Mouse (Mus musculus) kidney, postnatal 36 days (tissue): ENCODE measurements around the gene Rnf43.

Experiments
- DNase-seq, 2 experiments: peaks; one replicate each; pipeline ENCODE4 v3.0.0; 2021 to 2022; ENCODE audit warnings: mixed read lengths in 2 of 2

Rnf43 gene

DNA sequence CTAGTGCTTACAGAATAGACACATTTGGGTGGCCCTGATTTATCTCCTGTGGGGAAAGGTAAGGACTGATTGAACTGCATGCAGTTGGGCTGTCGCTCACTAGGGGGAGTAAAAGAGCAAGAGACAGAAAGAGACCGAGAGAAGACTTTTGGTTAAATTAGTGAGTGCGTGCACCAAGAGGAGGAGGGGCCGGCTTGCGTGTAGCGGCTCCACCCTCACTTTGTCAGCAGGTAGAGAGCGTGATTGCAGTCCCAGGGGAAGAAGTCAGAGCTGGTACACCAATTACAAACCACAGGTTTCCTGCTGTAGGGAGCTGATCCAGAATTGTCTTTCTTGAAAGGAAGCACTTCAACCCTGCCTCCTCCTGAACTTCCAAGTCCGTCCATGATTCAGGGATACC is at the start of gene Rnf43:
TSS of gene Rnf43 (plus strand) at position 316 of the 400 bp plus-strand sequence.
- peak; percentile 94 to 95 for DNase-seq

DNA sequence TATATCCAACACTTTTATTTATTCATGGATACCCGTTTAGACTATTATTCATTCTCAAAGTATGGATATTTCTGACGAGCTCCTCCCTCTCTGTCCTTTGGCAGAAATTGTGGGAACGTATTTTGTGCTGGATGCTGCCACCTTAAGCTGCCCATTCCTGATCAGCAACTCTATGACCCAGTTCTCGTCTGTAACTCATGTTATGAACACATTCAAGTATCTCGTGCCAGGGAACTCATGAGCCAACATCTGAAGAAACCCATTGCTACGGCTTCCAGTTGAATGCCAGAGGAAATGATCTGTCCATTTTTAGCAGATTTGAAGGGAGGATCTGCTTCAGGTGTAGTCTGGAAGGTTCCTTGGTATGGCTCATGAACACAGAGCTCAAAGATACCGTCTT is 48.5 kb upstream of the Rnf43 start:
- DNase-seq = no peak

DNA sequence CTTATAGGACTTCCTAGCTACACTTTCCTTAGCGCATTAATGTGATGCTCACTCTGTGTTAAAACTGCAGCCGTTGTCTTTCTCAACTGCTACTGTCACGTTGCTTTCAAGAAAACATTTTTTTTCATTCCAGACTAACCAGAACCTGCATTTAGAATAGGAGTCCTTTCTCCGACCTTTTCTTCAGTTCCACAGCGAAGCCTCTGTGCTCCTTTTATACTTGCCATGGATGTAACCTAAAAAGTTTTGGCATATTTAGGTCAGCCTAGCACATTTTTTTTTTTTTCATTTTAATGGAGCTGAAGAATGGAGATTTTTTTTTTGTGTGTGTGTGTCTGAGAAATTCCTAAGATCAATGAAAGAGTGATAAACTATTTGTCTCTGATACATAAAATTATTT is 47.0 kb upstream of the Rnf43 start:
- DNase-seq = no peak

DNA sequence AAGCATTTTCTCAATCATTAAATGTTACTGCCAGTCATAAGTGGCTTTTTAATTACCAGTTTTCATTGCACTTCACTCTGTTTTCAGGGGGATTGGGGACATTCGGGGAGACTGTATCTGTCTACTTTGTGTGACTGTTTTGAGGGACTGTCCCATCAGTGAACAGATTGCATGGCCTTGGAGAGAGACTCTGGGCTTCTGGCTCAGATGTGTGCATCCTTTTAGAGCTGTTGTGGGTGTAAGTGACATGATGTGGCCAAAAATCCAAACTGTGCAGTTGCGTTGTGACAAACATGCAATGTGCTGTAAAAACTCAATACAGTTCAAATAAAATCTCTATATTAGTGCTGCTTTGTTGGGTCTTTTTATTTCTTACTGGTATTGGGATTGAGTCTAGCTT is 46.6 kb upstream of the Rnf43 start:
- DNase-seq = no peak

DNA sequence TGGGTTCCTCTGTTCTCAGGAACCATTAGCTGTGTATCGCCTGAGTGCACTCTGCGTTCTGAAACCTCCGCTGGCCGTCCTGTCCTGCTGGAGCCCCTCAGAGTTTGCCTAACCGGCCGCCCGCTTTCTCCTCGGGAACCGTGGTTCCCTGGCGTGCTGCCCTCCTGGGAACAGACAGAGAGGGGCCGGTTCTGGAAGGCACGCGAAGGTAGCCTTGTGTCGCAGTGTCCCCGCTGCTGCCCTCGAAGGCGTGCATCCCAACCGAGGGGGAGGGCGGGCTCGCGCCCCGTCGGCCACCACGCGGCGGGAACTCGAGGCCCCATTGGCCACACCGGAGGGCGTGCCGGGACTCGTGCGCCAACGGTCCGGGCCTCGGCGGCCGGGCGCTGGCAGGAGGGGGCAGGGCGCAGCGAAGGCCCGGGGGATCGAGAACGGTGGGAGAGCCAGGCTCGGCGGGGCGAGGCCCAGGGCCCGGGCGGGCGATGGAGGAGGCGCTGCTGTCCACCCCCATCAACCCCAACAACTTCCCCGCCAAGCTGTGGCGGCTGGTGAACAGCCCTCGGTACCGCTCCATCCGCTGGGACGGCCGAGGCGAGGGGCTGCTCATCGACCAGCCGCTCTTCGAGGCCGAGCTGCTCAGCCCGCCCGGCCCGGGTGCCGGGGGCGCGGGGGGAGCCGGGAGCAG is 45.6 kb upstream of the Rnf43 start, which contains the start of gene Hsf5:
TSS of gene Hsf5 (plus strand) at position 375 of the 685 bp plus-strand sequence.
- DNase-seq = no peak

DNA sequence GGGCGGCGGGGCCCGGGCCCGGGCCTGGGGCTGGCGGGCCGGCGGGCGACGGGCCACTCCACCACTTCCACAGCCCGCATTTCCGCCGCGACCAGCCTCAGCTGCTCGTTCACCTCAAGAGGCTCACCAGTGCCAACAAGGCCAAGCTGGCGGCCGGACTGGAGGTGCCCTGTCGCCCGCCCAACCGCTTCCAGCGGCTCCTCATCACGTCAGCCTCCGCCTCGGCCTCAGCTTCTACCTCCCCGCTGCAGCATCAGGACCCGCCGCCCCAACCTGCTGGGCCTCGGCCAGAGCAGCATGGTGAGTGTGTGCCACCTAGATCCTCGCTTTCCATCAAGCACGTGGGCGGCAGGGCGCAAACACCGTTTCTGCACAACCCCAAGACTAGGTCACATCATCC is 44.9 kb upstream of the Rnf43 start:
- no peak for DNase-seq

DNA sequence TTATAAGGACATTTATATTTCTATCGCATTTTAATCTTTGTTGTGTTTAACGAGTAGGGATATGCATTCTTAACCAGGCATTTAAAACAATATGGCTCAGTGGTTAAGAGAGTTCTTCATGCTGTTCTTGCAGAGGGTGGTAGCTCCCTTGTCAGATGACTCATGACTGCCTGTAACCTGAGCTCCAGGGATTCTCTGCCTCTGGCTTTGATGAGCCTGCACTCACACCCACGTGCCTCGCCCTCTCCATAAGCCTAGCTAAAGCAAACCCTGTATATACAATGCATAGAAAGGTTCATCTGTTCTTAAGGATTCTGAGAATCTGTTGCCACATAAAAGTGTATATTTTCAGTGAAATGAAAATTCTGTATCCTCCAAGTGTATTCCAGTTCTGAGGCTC is 39.4 kb upstream of the Rnf43 start:
- DNase-seq = no peak

DNA sequence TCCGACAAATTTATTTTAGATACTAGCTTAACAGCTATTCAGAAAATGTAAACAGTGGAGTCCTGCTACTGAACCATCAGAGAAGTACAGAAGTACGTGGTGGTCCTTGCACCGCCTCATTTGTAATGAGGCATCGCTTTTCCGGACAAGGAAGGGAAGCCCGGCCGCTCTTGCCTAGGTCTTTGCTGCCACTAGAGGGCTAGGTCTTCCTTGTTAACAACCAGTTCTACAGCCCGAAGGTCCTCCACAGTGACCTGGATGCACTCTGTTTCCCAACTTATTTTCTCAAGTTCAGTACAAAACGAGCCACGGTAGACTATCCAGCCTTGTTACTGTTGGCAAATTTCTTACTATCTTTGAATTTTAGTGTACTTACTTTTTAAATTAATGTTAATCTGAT is 32.7 kb upstream of the Rnf43 start:
- DNase-seq = peak; percentile 44 to 72

DNA sequence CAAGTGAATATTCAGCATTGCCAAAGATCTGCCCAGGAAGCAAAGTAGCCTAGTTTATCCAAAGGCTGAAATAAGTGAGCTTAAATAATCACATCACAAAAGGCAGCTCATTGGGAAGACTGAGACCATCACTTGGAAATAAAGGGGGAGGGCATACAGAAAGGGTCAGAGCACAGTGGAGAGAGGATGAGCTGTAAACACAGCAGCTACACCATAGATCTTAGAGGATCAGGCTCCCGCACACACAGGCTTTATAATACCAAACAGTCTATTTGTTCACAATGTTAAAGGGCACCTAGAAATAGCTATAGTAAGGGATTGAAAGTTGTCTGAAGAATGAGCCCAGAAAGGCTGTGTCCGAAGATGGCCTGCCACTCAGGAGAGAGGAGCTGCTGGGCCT is 23.7 kb upstream of the Rnf43 start:
- no peak for DNase-seq

DNA sequence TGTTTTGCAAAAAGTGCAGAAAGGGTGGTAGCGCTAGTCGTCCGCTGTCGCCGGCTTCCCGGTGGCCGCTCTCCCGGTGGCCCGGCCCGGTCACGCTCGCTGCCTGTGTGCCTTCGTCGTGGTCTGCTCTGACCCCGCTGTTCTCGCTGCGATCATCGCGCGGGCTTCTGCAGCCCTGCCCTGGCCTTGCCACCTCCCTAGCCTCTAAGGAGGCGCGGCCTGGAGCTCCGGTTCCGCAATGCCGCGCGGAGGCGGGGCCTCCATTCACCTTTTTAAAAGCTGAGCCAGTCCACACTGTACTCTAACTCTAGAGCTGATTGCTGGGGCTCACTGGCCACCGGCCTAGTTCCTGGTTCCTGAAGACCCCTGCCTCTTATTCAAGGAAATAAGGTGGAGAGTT is 23.3 kb upstream of the Rnf43 start:
- peak; percentile 74 to 88 for DNase-seq

DNA sequence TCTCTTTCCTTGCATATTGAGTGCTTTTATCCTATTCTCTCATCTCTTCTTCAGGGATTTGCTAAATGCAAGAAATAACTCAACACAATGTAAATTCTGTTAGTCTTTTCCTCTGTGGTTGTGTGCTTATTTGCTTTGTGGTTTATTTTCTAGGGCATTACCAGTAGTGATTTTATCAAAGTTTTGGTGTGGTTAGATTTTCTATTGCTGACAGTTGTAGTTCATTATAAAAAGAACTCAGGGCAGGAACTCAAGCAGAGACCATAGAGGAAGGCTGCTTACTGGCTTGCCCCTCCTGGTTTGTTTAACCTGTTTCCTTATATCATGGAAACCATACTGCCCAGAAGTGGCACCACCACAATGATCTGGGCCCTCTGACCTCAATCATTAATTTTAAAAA is 19.7 kb upstream of the Rnf43 start:
- no peak for DNase-seq

DNA sequence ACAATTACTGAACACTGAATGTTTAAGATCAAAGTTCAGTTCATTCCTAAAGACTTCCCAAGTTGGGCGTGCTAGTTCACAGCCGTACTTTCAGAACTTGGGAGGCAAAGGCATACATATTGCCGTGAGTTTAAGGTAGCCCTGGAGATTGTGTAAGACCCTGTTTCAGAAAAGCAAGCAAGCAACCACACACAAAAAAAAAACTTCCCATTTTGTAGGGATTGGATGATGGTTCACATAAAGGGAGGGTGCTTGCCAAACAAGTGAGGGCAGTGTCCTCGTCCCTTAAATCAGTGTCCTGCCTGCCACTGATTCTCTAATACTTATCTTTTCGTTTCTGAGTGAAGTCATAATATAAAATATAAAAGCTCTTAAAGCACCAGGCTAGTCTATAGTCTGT is 7.8 kb upstream of the Rnf43 start:
- DNase-seq = no peak

DNA sequence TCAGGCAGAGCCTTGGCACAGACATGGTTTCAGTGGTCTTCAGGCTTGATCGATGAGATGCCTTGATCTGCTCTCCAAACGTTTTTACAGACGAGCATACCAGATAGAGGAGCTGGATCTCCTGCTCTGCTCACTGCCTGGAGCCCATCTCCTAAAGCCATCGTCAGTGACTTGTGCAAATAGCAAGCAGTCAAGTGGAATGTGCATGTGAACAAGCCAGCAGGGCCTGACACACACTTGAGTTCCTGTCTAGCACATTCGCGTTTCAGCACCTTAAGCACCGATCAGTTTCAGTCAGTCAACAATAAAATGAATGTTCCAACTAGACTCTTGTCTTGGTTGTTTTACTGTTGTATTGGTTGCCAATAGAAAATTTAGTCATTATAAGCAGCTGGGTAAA is 3.3 kb upstream of the Rnf43 start:
- DNase-seq = no peak

DNA sequence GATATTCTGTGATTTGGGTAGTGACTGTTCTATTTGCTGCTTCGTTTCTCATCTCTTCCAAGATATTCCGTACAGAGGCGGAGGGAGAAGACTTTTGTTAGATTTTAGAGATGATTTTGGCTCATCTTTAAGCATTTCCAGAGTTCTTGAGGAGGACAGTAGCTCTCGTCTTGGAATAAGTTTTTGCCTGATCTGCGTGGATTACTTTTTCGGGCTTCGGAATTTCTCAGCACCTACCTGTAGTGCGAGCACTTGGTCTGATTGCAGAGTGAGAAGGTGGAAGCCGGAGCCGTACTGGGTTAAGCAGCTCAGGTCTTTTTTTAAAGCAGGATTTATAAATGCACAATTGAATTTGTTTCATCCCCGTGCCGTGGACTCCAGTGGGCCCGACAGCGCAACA is 300 bp downstream of the Rnf43 start:
- peak in 1 of 2 experiments; percentile 21 for DNase-seq

DNA sequence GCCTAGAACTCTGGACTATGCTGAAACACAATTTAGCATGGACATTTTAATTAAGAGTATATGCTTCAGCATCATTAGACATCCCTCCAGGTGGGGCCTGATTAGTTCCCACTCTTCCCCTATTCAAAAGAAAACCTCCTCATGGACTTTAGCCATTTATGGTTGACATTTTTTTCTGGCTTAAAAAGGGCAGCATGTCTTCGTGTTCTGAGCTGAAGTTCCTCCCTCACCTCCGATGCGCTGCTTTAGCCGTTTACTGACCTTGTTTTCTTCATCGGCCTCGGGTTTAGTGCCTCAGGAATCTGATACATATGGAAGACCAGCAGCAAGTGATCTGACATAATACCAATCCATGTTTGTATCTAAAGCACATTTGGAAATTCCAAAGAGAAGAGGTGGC is 1.4 kb downstream of the Rnf43 start:
- DNase-seq = no peak

DNA sequence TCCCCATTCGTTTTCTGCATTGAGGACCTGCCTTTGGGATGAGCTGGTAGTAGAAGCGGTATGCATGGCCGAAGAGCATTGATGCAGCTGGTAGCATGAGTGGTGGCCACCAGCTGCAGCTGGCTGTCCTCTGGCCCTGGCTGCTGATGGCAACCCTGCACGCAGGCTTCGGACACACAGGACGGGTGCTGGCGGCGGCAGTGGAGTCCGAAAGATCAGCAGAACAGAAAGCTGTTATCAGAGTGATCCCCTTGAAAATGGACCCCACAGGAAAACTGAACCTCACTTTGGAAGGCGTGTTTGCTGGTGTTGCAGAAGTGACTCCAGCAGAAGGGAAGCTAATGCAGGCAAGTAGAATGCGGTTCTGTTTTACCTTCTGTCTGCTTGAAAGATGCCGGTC is 2.0 kb downstream of the Rnf43 start:
- peak; percentile 18 to 25 for DNase-seq

DNA sequence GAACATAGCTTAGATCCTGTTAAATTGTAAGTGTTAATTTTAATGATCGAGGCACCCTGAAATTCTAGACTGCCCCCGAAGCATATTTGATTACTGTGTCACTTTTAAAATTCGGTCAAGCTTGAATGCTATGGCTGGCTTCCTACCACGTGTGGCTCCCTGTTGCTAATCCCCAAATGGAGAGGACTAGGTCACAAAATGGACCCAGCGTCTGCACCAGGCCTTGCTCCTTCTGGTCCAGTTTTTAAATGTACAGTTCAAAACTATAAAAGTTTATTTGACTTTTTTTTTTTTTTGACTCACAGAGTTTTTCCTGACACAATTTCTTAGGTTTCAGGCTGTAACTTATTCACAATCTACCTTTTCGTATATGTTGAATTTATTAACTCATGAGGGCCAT is 2.7 kb downstream of the Rnf43 start:
- DNase-seq = peak in 1 of 2 experiments; percentile 23

DNA sequence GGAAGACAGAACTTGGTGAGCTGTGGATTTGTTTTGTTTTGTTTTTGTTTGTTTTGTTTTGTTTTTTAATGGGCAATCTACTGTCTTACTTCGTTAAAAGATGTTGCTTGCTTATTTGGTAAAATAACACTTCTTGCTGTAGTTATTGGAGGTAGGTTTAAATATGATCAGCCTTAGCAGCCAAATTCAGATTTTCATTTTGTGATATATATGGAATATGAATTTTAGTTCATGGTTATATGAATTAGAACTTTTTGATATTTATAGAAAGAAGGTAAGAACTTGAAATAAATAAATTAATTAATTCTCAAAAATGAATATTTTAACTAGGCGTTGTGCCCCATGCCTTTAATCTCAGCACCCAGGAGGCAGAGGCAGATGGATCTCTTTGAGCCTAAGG is 3.1 kb downstream of the Rnf43 start:
- no peak for DNase-seq

DNA sequence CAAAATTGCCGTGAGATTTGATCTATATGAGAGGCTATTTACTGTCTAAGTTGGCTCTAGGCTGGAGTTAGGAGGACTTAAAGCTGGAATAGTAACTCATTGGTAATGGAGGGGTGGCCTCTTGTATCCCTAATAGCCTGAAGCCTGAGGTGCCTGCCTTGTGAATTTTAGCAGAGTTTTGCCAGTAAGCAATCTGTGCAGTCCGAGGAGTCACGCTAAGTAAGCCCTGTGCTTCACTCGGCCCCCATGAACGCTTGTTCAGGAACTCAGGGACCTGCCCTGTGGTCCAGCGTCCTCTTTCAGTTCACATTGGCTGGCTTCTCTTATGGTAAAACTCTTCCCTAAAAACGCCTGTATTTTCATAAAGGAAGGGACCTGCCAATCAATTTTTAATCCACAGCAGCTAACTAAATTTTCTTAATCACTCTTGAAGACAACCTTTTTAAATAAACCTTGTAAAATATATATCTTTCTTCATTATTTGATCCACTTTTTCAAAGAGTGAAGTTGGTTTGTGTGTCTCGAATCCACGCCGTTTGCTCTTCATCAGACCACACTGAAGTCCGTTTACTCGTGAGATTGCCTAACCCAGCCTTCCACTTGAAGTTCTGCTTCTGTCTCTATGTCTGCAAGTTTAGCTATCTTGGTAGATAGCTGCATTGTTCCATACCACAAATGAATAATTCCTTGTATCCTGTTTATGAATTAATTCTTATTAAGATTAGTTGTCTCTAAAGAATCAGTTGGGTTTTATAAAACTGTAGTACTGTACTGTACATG is 3.9 kb downstream of the Rnf43 start:
- peak in 1 of 2 experiments; percentile 9 for DNase-seq

DNA sequence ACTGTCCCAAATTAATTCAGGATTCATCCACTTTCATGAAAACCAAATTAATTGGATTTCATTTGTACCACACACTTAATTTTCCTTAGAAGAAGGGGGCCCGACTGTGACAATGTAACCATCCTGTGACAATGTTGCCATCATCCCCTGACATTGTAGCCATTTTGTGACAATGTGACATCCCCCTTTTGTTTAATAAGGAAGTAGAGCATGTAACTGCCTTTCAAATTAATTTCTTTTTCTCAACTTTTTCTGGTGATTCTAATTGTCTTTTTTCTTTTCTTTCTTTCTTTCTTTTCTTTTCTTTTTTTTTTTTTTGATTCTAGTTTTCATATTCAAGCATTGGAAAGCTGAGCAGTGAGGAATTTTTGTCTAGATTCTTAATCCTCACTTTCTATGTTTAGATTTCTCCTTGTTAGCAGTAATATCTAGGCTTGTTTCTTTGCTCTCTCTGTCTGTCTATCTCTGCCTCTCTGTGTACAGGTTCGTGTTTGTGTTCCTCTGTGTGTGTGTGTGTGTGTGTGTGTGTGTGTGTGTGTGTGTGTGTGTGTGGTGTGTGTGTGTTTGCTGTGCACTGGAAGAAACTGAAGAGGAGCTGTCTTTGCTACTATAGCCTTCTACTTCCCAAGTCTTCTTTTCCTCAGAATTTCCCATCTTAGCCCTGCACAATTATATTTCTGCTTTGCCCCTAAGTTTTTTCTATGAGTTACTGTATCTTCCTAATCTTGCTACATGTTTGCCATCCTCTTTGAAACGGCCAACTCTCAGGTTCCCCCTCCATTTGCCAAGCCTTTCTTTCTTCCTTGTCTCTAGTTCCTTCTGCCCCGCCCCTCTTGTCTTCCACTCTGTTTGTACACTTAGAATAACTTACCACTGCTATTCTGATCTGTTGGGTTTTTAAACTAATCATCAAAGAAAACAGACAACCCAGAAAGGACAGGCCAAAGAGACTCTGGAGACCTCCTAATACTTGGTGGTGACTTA is 4.9 kb downstream of the Rnf43 start:
- DNase-seq = no peak

DNA sequence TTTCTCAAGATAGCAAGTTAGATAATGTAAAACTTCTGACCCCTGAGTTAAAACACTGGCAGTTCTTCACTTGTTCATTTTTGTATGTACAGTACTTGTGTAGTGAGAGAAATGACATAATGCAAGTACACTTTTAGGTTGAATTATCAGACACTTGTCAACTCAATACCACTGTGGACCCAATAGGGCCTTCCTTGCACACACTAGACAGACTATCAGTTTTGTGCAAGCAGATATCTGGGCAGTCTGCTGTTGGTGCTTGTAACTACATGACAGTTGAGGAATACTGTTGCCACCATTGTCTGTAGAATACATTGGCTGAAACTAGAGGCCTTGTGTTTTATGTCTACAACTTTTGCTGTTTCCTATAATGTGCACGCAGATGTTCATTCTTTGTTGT is 10.8 kb downstream of the Rnf43 start:
- DNase-seq = no peak

DNA sequence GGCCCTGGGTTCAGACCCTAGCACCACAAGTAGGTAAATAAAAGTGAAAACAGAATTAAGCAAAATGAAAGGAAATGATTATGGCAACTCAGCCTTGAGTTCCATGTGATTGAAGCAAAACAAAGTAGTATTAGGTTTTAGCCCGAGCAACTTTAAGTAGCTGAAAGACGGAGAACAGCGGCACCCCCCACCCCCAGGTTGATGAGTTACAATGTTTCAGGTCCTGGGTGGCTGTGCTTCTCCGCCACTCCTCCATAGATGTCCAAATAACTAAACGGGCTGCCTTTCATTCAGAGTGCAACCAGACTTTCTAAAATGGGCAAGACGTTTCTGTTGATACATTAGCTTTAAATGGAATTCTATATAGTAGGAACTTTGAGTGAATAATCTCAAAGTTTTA is 13.1 kb downstream of the Rnf43 start:
- no peak for DNase-seq

DNA sequence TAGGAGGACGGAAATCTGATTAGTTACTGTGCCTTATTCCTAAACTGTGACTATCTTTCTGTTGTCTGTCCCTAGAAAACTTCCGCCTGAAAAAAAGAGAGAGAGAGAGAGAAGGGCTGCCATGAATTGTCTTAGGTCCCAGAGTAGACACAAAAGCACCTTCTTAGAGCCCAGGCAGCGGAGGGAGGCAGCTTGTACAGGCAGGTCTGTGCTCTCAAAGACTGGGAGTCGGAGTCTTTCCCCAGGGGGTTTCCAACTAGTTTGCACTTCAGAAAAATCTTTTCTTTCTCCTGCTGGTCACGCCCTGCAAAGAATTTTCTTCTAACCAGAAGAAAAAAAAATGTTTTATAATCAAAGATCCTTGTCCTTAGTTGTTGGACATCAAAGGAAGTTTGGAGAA is 15.2 kb downstream of the Rnf43 start:
- DNase-seq = no peak
